Mouse (Mus musculus): ENCODE results near the gene 1700028P14Rik. TPM values are rescaled to one million over a fixed set of nuclear protein-coding genes. Genes with fewer than 3 reads are reported as not detected.

Gene 1700028P14Rik
- polyA plus RNA-seq, 1 experiment from 2014 or later: 1.7 TPM

DNA sequence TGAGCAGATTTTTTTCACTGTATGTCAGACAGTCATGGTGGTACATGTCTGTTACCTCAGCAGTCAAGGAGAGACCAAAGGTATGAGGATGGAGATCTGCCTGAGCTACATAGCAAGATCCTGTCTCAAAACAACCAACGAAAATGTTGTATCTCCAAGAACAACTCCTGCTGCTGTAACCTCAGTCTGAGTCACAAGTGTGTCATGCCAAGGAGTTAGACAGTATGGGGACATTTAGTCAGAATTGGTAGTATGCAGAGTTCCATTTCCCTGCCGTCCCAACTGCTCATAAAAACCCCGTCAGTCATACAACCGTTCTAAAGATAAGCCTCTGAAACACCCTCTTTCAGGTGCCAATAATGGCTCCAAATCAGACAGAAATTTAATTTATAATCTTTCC, 130.8 kb downstream of the 1700028P14Rik start:
- H3K4me1 ChIP-seq: no peaks in the 10 kb centered on the region
- H3K9me3 ChIP-seq (replicated peaks): no peaks in the 10 kb centered on the region
- H3K9ac ChIP-seq: no peak overlapping the region
- WGBS: 88% methylated on average over 4 of the region's 4 CpGs
- no peak overlapping the region for H3K27ac ChIP-seq
- no peak overlapping the region for H3K4me2 ChIP-seq
- no peak overlapping the region for H3K4me3 ChIP-seq
- no peak for ATAC-seq
- no peaks in the 10 kb centered on the region for H3K27me3 ChIP-seq
- H3K36me3 ChIP-seq (ENCODE audit: poor library complexity, severe bottlenecking): no peaks in the 10 kb centered on the region

DNA sequence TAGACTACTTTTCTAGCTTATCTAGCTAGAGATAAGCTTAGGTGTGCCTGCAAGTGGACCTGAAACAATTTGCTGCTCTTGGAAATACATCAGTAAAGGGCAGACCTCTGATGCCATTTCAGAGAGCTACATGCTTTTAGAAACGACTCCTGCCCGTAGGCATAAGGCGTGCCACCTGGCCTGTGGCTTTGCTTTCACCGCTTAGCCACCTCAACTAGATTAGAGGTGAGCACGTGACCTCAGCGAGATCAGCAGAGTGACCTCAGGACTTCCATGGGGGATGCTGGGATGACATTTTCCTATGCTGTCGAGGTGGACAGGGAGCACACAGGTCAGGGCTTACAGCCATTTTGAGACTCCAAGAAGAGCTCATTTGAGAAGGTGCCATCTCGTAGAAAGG, 131.5 kb downstream of the 1700028P14Rik start:
- H3K9ac ChIP-seq: no peak overlapping the region
- no peaks in the 10 kb centered on the region for H3K9me3 ChIP-seq (replicated peaks)
- ATAC-seq: no peak
- no peak overlapping the region for H3K27ac ChIP-seq
- whole genome bisulfite sequencing: 92% methylated on average over 8 of the region's 8 CpGs
- H3K36me3 ChIP-seq (ENCODE audit: poor library complexity, severe bottlenecking): no peaks in the 10 kb centered on the region
- no peak overlapping the region for H3K4me3 ChIP-seq
- no peaks in the 10 kb centered on the region for H3K4me1 ChIP-seq
- no peak overlapping the region for H3K4me2 ChIP-seq
- no peaks in the 10 kb centered on the region for H3K27me3 ChIP-seq

DNA sequence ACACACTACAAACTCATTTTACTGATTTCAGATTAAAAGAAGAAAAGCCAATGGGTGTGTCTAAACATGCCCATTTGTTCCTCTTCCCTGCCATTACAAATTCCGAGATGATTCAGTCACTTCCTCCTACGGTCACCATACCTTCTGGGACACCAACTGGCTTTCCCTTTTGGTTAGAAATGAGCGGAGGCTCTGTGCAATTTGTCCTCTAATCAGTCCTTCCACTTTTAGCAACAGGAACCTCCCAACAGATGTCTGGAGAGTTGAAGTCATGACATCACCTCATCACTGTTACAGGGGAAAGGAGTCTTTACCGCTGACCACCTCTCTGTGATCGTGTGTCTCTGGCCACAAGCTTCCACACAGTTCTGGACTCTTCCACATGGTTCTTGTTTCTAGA, 132.0 kb downstream of the 1700028P14Rik start:
- Histone ChIP-seq H3K4me1 (no peaks in the 10 kb centered on the region), H3K9me3 (replicated peaks) (no peaks in the 10 kb centered on the region), H3K9ac (no peak overlapping the region), H3K27ac (no peak overlapping the region), H3K4me2 (no peak overlapping the region), H3K27me3 (no peaks in the 10 kb centered on the region), H3K36me3 (ENCODE audit: poor library complexity, severe bottlenecking) (no peaks in the 10 kb centered on the region), H3K4me3 (no peak overlapping the region)
- ATAC-seq: no peak
- 87% methylated on average over 5 of the region's 5 CpGs for WGBS

DNA sequence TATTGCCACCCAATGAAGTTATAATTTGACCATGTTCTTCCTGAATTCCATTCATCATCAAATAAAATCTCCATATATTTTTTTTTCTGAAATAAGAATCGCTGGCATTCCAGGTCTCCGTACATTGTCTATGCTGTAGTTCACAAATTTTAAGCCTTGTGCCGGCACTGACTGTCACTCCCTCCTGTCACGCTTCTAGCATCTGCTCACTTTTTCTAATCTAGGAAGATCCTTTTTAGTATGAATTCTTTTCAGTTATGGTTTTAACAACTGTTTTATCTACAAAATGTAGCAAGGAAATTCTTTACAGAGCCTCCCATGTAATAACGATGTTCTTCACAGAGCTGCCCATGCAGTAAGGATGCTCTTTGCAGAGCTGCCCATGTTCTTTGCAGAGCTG, 134.1 kb downstream of the 1700028P14Rik start:
- H3K27me3 ChIP-seq: no peaks in the 10 kb centered on the region
- H3K9me3 ChIP-seq (replicated peaks): no peaks in the 10 kb centered on the region
- 91% methylated on average over 5 of the region's 5 CpGs for WGBS
- no peak overlapping the region for H3K27ac ChIP-seq
- H3K4me1 ChIP-seq: no peaks in the 10 kb centered on the region
- ATAC-seq: no peak
- no peaks in the 10 kb centered on the region for H3K36me3 ChIP-seq (ENCODE audit: poor library complexity, severe bottlenecking)
- H3K9ac ChIP-seq: no peak overlapping the region
- no peak overlapping the region for H3K4me2 ChIP-seq
- H3K4me3 ChIP-seq: no peak overlapping the region

DNA sequence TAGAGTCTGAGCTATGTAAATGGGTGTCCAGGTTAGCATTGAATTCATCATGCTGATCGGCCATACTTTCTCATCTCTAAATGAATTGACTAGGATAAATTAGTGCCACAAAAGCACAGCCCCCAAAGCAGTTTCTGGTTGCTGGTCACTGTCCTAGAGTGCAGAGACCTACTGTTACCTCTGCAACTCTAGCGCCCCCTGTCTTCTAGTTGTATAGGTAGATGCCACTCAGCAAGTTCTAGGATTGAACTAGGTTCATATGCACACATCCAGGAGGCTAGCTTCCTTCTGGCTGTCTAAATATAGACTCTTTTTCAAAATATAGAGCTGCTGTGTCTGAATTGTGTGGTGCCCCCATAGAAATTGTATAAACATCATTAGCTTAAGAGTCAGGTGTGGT, 141.3 kb downstream of the 1700028P14Rik start:
- WGBS: 56% methylated on average over 2 of the region's 2 CpGs
- H3K36me3 ChIP-seq (ENCODE audit: poor library complexity, severe bottlenecking): no peaks in the 10 kb centered on the region
- no peaks in the 10 kb centered on the region for H3K27me3 ChIP-seq
- no peak for ATAC-seq
- no peak overlapping the region for H3K4me2 ChIP-seq
- H3K27ac ChIP-seq: no peak overlapping the region
- H3K9ac ChIP-seq: no peak overlapping the region
- no peak overlapping the region for H3K4me3 ChIP-seq
- H3K4me1 ChIP-seq: peaks cover 14% of the 10 kb centered on the region
- no peaks in the 10 kb centered on the region for H3K9me3 ChIP-seq (replicated peaks)

Other genes starting within 250 kb of the 1700028P14Rik start
- gene Mamdc2, start 204.4 kb downstream of the 1700028P14Rik start, polyA plus RNA-seq (2015; fragmentation: Nextera tagmentation; extraction: Ambion mirVana): 1.0 and 1.4 TPM in 2 replicates
- gene Ptar1, start 34.6 kb upstream of the 1700028P14Rik start, polyA plus RNA-seq (2015; fragmentation: Nextera tagmentation; extraction: Ambion mirVana): 4.4 and 5.2 TPM in 2 replicates
- gene Apba1, start 106.1 kb upstream of the 1700028P14Rik start, polyA plus RNA-seq (2015; fragmentation: Nextera tagmentation; extraction: Ambion mirVana): 2.2 and 2.9 TPM in 2 replicates